Mouse (Mus musculus): ENCODE data around the gene Rbm4.
"Not testable (repeated sequence)": the region's sequence is repeated elsewhere in the genome, so short reads cannot be mapped to it uniquely, and the experiment has no call there.

Gene Rbm4

GRCm38 (mm10) chr19:4795929-4796328 is 2.2 kb upstream of the Rbm4 start:
- no peak for DNase-seq

DNA sequence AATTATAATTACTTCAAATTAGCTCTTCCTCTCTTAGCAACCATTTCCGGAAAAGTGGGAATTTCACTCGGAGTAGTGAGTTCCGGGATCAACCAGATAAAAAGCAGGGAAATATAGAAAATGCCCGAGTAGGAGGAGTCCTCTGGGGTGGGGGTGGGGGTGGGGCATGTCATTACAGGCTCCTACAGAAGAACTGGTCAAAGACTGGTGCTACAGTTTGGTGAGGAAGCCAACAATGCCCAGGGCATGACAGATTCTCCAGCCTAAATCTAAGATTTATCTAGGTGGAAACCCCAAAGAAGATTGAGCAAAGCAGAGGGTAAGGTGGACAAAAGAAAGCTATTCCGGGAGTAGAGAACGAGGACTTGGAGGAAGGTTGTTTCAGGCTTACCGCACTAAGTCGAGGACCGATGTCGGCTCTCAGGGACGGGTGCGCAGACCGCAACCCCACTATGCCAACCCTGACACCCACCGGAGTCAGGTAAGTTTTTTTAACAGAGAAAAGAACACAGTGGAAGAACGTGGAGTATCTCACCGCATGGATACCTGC is 345 bp downstream of the Rbm4 start:
- DNase-seq, result no peak

- DNase-seq, result no peak
Observed at GRCm38 (mm10) chr19:4786313-4786712, 7.4 kb downstream of the Rbm4 start.

DNA sequence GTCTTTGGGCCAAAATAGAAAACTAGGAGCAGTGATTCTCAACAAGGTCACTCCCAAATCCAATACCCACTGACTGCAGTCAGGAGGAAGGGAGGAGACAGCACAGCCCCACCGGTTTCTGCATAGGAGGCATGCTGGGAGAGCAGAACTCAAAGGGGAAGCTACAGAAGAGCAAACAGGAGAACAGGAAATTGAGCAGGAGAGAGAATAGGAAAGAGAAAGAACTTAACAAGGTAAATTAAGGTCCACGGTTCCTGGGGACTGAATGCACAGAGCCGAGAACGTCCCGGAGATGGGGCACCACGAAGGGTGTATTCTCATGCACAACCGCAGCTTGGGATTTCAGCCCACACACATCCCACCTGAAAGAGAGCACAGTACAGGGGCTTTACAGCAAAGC is 8.5 kb downstream of the Rbm4 start:
- no peak for DNase-seq

DNA sequence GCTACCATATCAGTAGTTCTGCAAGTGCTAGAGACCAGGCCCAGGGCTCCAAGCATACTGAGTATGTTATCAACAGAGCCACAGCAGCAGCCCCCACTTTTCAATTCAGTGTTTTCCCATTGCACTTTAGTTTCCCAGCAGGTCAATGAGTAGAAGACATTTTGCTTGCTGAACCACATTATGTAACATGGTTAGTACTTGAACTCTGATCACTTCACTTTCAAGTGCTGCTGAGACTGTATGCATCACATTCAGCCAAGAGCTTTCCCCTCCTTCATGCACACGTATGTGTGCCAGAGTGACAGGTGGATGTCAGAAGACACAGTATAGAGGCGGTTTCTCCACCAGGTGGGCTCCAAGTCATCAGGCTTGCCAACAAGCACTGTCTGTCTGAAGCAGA is 10.8 kb downstream of the Rbm4 start:
- peak in 1 of 2 experiments; percentile 38 for DNase-seq

DNA sequence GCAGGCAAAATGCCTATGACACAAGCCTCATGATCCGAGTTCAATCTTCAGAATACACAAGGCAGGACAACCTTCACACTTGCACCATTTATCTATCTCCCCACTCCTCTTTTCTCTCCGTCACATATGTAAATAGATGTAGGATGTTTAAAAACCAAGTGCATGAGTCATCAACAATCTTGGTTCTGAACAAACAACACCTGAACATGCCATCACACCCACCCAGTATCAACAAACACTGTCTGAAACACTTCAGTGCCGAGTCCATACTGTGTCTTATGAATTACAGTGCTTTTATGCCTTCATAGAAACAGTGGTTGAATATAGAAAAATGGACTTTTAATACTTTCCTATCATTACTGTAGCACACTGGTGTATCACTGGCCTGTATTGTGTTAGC is 20.9 kb downstream of the Rbm4 start:
- no peak for DNase-seq

GRCm38 (mm10) chr19:4767507-4768148 is 26.1 kb downstream of the Rbm4 start:
- peak; percentile 23 to 56 for DNase-seq

DNA sequence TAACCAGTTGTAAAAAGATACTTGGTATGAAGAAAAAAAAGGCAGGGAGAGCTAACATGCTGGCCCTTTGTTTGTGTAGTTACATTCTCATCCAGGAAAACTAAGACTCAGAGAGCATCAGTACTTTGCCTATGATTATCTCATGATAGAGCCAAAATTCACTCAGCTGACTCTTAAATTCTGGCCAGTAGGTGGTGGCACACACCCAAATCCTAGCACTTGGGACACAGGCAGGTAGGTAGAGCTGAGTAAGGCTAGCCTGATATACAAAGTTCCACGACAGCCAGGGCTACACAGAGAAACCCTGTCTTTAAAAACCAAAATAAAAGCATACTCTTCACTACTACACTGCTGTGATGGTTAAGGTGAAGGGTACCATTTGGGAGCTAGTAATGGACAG is 30.8 kb downstream of the Rbm4 start:
- DNase-seq, result peak; percentile 27 to 53

- DNase-seq, result not testable (repeated sequence)
Observed at GRCm38 (mm10) chr19:4760544-4760943, 33.2 kb downstream of the Rbm4 start.

- DNase-seq, result peak in 1 of 2 experiments; percentile 20
Observed at GRCm38 (mm10) chr19:4756921-4757320, 36.8 kb downstream of the Rbm4 start.

DNA sequence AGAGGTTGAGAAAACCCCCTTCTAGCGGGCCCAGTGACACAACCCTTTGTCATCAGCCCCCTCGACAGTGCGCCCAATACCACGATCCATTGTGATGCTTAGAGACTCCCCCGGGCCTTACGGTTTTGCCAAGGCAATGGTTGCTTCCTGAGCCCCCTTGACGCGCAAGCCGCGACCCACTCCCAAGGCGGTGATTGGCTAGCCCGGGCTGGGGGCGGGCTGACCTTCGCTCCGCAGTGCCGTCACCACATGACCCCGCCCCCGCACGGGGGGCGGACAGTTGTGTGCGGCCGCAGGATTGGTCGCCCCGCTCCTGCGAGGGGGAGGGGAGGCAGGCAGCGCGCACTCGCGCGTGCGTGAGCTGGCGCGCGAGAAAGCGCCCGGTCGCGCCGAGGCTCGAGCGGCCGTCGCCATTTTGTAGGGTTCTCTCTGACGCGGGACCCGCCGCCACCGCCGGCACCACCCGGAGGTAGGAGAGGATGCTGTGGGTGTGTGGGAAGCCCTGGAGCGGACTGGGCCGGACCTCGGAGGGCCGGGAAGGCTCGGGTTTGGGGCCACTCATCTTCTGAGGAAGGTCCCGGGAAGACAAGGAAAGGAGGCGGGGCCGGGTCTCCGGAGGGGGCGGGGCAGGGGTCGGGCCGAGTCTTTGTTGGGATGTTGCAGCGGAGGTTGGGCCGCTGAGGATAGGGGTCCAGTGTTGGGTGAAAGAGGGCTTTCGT is 37.3 kb downstream of the Rbm4 start, which contains the start of gene Rbm4b:
Rbm4b (plus strand) TSS at position 305 of the 719 bp plus-strand sequence.
- peak; percentile 94 to 95 for DNase-seq

- DNase-seq, result peak; percentile 88 to 93
Observed at GRCm38 (mm10) chr19:4755565-4756192, 38.0 kb downstream of the Rbm4 start.

GRCm38 (mm10) chr19:4749975-4750374 is 43.7 kb downstream of the Rbm4 start:
- no peak for DNase-seq

GRCm38 (mm10) chr19:4748493-4748892 is 45.2 kb downstream of the Rbm4 start:
- no peak for DNase-seq

DNA sequence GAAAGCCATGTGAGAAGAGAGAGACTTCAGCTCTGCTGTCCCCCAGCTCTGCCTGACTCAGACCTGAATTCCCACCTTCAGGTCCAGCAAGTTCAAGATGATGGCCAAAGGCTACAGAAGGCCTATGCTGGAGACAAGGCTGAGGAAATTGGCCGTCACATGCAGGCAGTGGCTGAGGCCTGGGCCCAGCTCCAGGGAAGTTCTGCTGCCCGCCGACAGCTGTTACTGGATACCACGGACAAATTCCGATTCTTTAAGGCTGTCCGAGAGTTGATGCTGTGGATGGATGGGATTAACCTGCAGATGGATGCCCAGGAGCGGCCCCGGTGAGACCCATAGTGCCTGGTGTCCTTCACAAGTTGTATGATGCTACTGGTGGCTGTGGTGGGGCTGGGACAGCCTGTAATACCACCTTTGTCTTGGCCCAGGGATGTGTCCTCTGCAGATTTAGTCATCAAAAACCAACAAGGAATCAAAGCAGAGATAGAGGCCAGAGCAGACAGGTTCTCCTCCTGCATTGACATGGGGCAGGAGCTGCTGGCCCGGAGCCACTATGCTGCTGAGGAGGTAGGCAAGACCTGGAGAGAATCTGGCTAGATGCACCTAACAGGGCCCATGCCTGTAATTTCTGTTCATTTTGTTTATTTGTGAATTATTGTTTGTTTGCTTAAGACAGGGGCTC is 45.9 kb downstream of the Rbm4 start:
- DNase-seq, result no peak

- no peak for DNase-seq
Observed at GRCm38 (mm10) chr19:4746611-4747010, 47.1 kb downstream of the Rbm4 start.

GRCm38 (mm10) chr19:4745681-4746080 is 48.0 kb downstream of the Rbm4 start:
- peak in 1 of 2 experiments; percentile 26 for DNase-seq

DNA sequence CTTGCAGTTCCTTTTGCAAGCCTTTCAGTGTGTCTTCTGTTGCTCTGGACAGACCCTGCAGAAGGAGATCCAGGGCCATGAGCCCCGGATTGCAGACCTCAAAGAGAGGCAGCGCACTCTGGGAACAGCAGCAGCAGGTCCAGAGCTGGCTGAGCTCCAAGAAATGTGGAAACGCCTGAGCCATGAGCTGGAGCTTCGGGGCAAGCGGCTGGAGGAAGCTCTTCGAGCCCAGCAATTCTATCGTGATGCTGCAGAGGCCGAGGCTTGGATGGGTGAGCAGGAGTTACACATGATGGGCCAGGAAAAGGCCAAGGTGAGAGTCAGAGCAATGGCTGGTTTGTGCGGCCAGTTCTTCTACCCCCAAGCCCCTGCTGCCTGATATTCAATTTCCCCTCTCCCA is 48.6 kb downstream of the Rbm4 start:
- DNase-seq, result no peak

DNA sequence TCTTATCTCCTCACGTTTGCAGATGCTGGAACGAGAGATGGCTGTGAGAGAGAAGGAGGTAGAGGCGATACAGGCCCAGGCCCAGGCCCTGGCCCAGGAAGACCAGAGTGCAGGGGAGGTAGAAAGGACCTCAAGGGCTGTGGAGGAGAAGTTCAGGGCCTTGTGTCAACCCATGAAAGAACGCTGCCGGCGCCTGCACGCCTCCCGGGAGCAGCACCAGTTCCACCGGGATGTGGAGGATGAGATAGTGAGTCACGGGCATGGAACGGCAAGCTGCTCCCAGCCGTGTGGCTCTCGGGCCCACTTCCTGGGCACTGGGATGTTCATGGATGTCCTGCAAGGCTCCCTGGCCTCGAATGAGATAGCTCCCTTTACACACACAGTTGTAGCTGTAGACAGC is 49.7 kb downstream of the Rbm4 start:
- DNase-seq, result no peak

GRCm38 (mm10) chr19:4743524-4743923 is 50.2 kb downstream of the Rbm4 start:
- no peak for DNase-seq

DNA sequence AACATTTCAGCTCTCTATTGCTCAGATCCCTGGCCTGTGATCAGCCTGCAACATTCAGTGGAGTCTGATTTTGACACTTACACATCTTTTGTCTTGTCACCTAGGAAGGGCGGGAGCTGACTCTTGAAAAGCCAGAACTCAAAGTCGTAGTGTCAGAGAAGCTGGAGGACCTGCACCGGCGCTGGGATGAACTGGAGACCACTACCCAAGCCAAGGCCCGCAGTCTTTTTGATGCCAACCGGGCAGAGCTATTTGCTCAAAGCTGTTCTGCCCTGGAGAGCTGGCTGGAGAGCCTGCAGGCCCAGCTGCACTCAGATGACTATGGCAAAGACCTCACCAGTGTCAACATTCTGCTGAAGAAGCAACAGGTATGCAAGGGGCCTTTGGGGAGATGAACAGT is 51.5 kb downstream of the Rbm4 start:
- DNase-seq, result no peak

- DNase-seq, result no peak
Observed at GRCm38 (mm10) chr19:4741482-4741881, 52.2 kb downstream of the Rbm4 start.

GRCm38 (mm10) chr19:4739762-4740161 is 53.9 kb downstream of the Rbm4 start:
- DNase-seq, result no peak

Data from kidney, adult 8-10 months (tissue).